Mouse (Mus musculus): ENCODE measurements around the gene Col16a1.
A peak's percentile ranks its signal among the peaks of the same experiment; 100 is the strongest.

The Col16a1 gene

GRCm38 (mm10) chr4:130085246-130085820 is 37.7 kb downstream of the Col16a1 start:
- no peak for DNase-seq

- DNase-seq, result peak; percentile 95
Observed at GRCm38 (mm10) chr4:130087293-130087692, 39.7 kb downstream of the Col16a1 start.

GRCm38 (mm10) chr4:130095137-130095536 is 47.5 kb downstream of the Col16a1 start:
- DNase-seq, result no peak

GRCm38 (mm10) chr4:130101183-130101582 is 53.5 kb downstream of the Col16a1 start:
- DNase-seq, result no peak

- DNase-seq, result peak; percentile 47
Observed at GRCm38 (mm10) chr4:130102111-130102651, 54.5 kb downstream of the Col16a1 start, which contains the start of gene Pef1. Gene Pef1, plus strand, starts transcription at chr4:130102558.

- no peak for DNase-seq
Observed at GRCm38 (mm10) chr4:130103632-130104031, 56.0 kb downstream of the Col16a1 start.

GRCm38 (mm10) chr4:130104584-130104983 is 56.9 kb downstream of the Col16a1 start:
- DNase-seq, result no peak

GRCm38 (mm10) chr4:130107065-130107443 is 59.4 kb downstream of the Col16a1 start:
- no peak for DNase-seq

- peak; percentile 100 for DNase-seq
Observed at GRCm38 (mm10) chr4:130107444-130108131, 59.9 kb downstream of the Col16a1 start.

GRCm38 (mm10) chr4:130108929-130109328 is 61.3 kb downstream of the Col16a1 start:
- peak; percentile 56 for DNase-seq

GRCm38 (mm10) chr4:130109666-130110065 is 62.0 kb downstream of the Col16a1 start:
- DNase-seq, result peak; percentile 54

- no peak for DNase-seq
Observed at GRCm38 (mm10) chr4:130110091-130110490, 62.5 kb downstream of the Col16a1 start.

GRCm38 (mm10) chr4:130112299-130112698 is 64.7 kb downstream of the Col16a1 start:
- peak; percentile 66 for DNase-seq

- DNase-seq, result no peak
Observed at GRCm38 (mm10) chr4:130112732-130113131, 65.1 kb downstream of the Col16a1 start.

- no peak for DNase-seq
Observed at GRCm38 (mm10) chr4:130120752-130121151, 73.1 kb downstream of the Col16a1 start.

- DNase-seq, result no peak
Observed at GRCm38 (mm10) chr4:130121560-130121959, 73.9 kb downstream of the Col16a1 start.

GRCm38 (mm10) chr4:130123020-130123419 is 75.4 kb downstream of the Col16a1 start:
- DNase-seq, result no peak

GRCm38 (mm10) chr4:130124110-130124509 is 76.5 kb downstream of the Col16a1 start:
- peak; percentile 72 for DNase-seq

- DNase-seq, result no peak
Observed at GRCm38 (mm10) chr4:130125164-130125563, 77.5 kb downstream of the Col16a1 start.

- DNase-seq, result no peak
Observed at GRCm38 (mm10) chr4:130125935-130126334, 78.3 kb downstream of the Col16a1 start.

- no peak for DNase-seq
Observed at GRCm38 (mm10) chr4:130128907-130129306, 81.3 kb downstream of the Col16a1 start.

- no peak for DNase-seq
Observed at GRCm38 (mm10) chr4:130130082-130130481, 82.4 kb downstream of the Col16a1 start.

GRCm38 (mm10) chr4:130130641-130131350 is 83.2 kb downstream of the Col16a1 start:
- DNase-seq, result no peak
